Mouse (Mus musculus): ENCODE data around the gene Nsd2.
"Not testable (repeated sequence)": the region's sequence is repeated elsewhere in the genome, so short reads cannot be mapped to it uniquely, and the experiment has no call there.

Nsd2 gene

GRCm38 (mm10) chr5:33851466-33851865, 30.9 kb downstream of the Nsd2 start:
- no peak for DNase-seq (ENCODE audit: low spot score in 2 of 2)

GRCm38 (mm10) chr5:33853086-33853485, 32.6 kb downstream of the Nsd2 start:
- no peak for DNase-seq (ENCODE audit: low spot score in 2 of 2)

GRCm38 (mm10) chr5:33854019-33854418, 33.5 kb downstream of the Nsd2 start:
- DNase-seq (ENCODE audit: low spot score in 2 of 2): no peak

GRCm38 (mm10) chr5:33857693-33858092, 37.2 kb downstream of the Nsd2 start:
- no peak for DNase-seq (ENCODE audit: low spot score in 2 of 2)

GRCm38 (mm10) chr5:33875472-33875871, 54.9 kb downstream of the Nsd2 start:
- no peak for DNase-seq (ENCODE audit: low spot score in 2 of 2)

GRCm38 (mm10) chr5:33881118-33881517, 60.6 kb downstream of the Nsd2 start:
- no peak for DNase-seq (ENCODE audit: low spot score in 2 of 2)

GRCm38 (mm10) chr5:33893406-33893805, 72.9 kb downstream of the Nsd2 start:
- no peak for DNase-seq (ENCODE audit: low spot score in 2 of 2)

GRCm38 (mm10) chr5:33895116-33895515, 74.6 kb downstream of the Nsd2 start:
- no peak for DNase-seq (ENCODE audit: low spot score in 2 of 2)

GRCm38 (mm10) chr5:33897158-33897557, 76.6 kb downstream of the Nsd2 start:
- DNase-seq (ENCODE audit: low spot score in 2 of 2): no peak

GRCm38 (mm10) chr5:33898671-33899070, 78.1 kb downstream of the Nsd2 start:
- DNase-seq (ENCODE audit: low spot score in 2 of 2): no peak

GRCm38 (mm10) chr5:33899245-33899644, 78.7 kb downstream of the Nsd2 start:
- no peak for DNase-seq (ENCODE audit: low spot score in 2 of 2)

GRCm38 (mm10) chr5:33900101-33900500, 79.6 kb downstream of the Nsd2 start:
- DNase-seq (ENCODE audit: low spot score in 2 of 2): no peak

- DNase-seq (ENCODE audit: low spot score in 2 of 2): no peak
Observed at GRCm38 (mm10) chr5:33900701-33901263, 80.3 kb downstream of the Nsd2 start.

- no peak for DNase-seq (ENCODE audit: low spot score in 2 of 2)
Observed at GRCm38 (mm10) chr5:33901278-33901677, 80.8 kb downstream of the Nsd2 start.

GRCm38 (mm10) chr5:33902696-33903095, 82.2 kb downstream of the Nsd2 start:
- no peak for DNase-seq (ENCODE audit: low spot score in 2 of 2)

- no peak for DNase-seq (ENCODE audit: low spot score in 2 of 2)
Observed at GRCm38 (mm10) chr5:33903176-33903575, 82.7 kb downstream of the Nsd2 start.

- DNase-seq (ENCODE audit: low spot score in 2 of 2): not testable (repeated sequence)
Observed at GRCm38 (mm10) chr5:33915031-33915430, 94.5 kb downstream of the Nsd2 start.

- not testable (repeated sequence) for DNase-seq (ENCODE audit: low spot score in 2 of 2)
Observed at GRCm38 (mm10) chr5:33916616-33917015, 96.1 kb downstream of the Nsd2 start.

- no peak for DNase-seq (ENCODE audit: low spot score in 2 of 2)
Observed at GRCm38 (mm10) chr5:33919466-33919865, 98.9 kb downstream of the Nsd2 start.

- no peak for DNase-seq (ENCODE audit: low spot score in 2 of 2)
Observed at GRCm38 (mm10) chr5:33920037-33920436, 99.5 kb downstream of the Nsd2 start.

GRCm38 (mm10) chr5:33920924-33921323, 100.4 kb downstream of the Nsd2 start:
- no peak for DNase-seq (ENCODE audit: low spot score in 2 of 2)

- no peak for DNase-seq (ENCODE audit: low spot score in 2 of 2)
Observed at GRCm38 (mm10) chr5:33921486-33922235, 101.1 kb downstream of the Nsd2 start.

- DNase-seq (ENCODE audit: low spot score in 2 of 2): no peak
Observed at GRCm38 (mm10) chr5:33922566-33922965, 102.0 kb downstream of the Nsd2 start.

- no peak for DNase-seq (ENCODE audit: low spot score in 2 of 2)
Observed at GRCm38 (mm10) chr5:33926170-33926569, 105.6 kb downstream of the Nsd2 start.

Data from urinary bladder, adult 18-20 months (tissue).